Mouse (Mus musculus) thymus, postnatal 25 days (tissue): ENCODE results near the gene Arpc4.
"Not testable (repeated sequence)": the region's sequence is repeated elsewhere in the genome, so short reads cannot be mapped to it uniquely, and the experiment has no call there.

ENCODE experiments used
- DNase-seq: peaks from one replicate; pipeline ENCODE4 v3.0.0; 2022

Arpc4 gene

GRCm38 (mm10) chr6:113377496-113378385, at the start of gene Arpc4, which contains the start of gene Tada3:
Gene Arpc4 (plus strand): TSS chr6:113378115.
Gene Tada3 (minus strand): TSS chr6:113377883.
- peak; percentile 93 for DNase-seq

DNA sequence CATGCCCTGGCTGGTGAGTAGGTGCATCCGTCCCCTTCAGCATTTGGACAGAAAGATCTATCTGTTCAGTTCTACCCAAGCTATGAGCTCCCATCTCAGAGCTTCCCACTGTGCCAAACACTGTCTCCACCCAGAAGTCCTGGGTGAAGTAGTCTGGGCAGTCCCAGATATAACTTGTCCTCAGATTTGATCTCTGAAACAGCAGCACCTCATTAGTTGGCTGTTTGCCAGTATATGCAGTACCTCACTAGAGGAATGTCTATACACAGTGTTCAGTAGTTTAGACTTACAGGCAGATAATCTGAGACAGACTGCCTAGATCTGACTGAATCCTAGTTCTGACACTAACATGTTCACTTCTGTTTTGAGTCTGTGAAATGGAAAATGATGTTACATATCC, 48.5 kb upstream of the Arpc4 start:
- DNase-seq: no peak

- peak; percentile 38 for DNase-seq
These were observed 47.4 kb upstream of the Arpc4 start for GRCm38 (mm10) chr6:113330547-113330946.

- DNase-seq: no peak
These were observed 46.2 kb upstream of the Arpc4 start for GRCm38 (mm10) chr6:113331721-113332120.

DNA sequence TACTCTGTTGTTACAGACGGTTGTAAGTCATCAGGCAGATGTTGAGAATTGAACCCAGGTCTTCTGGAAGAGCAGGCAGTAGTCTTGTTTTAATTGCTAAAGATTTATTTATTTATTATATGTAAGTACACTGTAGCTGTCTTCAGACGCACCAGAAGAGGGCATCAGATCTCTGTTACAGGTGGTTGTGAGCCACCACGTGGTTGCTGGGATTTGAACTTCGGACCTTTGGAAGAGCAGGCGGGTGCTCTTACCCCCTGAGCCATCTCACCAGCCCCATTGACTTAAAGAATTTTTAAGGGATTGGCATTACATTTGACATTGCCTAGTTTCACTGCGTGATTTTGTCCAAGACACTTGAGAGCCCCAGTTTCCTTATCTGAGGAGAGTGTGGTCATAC, 45.2 kb upstream of the Arpc4 start:
- DNase-seq: not testable (repeated sequence)

GRCm38 (mm10) chr6:113333137-113333950, 44.6 kb upstream of the Arpc4 start:
- no peak for DNase-seq

DNA sequence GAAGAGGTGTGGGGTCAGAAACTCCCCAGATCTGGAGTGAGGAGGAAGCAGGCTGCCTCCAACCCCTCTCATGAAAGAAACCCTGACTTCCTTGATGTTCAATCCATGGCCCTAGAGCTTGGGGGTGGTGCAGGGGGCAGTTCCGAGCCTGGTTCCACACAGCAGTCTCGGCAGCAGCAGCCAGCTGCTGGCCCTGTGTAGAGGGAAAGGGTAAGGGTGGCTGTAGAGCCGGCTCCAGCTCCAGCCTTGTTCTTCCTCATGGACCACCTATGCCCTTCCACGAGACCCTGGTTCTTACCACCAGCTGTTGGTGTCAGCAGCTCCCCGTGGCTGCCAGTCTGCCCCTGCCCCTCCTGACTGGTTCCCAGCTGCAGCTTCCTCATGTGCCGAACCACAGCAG, 43.7 kb upstream of the Arpc4 start:
- no peak for DNase-seq

DNA sequence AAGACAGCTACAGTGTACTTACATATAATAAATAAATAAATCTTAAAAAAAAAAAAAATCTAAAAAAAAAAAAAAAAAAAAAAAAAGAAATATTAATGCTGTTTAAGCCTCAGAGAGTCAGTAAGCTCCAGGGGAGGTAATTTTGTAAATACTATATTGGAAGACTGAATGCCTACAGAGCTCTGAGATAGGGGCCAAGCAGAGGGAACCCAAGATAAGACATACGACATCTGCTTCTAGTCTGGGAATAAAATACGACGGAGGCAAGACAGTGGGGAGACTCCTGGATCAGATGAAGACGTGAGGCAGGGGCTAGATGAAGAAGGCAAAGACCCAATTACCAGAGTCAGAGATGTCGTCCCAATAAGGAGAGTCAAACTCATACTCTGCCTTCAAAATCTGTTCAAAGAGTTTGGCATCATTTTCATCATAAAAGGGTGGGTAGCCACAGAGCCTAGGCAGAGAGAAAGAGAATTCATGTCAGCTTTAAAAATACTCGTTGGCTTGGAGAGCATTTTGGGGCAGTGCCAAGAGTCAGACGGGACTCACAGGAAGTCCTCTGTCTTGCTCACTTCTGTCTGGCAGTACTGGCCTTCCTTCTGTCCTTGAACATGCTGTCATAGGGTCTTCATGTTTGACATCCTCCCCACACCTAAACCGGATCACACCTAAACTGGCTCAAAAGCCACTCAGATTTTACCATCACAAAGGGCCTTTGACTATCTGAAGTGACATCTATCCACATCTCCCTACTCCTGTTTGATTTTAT, 40.9 kb upstream of the Arpc4 start:
- DNase-seq: no peak

GRCm38 (mm10) chr6:113341574-113341973, 36.3 kb upstream of the Arpc4 start:
- DNase-seq: no peak

DNA sequence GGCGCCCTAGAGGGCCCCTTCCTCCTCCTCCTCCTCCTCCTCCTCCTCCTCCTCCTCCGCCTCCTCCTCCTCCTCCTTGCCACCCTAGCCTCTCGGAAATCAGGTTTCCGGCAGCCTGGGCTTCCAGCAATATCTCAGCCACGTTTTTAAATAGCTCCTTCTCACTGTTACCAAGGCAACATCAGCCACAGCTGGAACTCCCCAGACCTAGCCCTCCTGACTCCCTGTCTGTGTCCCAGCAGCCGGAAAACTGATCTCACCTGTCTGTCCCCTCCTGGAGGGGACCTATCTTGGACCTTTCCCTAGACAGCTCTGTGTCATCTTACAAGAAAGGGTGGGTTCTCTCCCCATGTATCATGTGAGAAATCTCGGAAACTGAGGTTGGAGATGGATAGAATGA, 35.6 kb upstream of the Arpc4 start:
- DNase-seq: no peak

- DNase-seq: peak; percentile 11
These were observed 34.5 kb upstream of the Arpc4 start, which contains the start of gene Camk1 for GRCm38 (mm10) chr6:113343177-113344092. Gene Camk1 (minus strand): TSS chr6:113343984.

- no peak for DNase-seq
These were observed 33.6 kb upstream of the Arpc4 start for GRCm38 (mm10) chr6:113344321-113344720.

GRCm38 (mm10) chr6:113346897-113347296, 31.0 kb upstream of the Arpc4 start:
- DNase-seq: no peak

DNA sequence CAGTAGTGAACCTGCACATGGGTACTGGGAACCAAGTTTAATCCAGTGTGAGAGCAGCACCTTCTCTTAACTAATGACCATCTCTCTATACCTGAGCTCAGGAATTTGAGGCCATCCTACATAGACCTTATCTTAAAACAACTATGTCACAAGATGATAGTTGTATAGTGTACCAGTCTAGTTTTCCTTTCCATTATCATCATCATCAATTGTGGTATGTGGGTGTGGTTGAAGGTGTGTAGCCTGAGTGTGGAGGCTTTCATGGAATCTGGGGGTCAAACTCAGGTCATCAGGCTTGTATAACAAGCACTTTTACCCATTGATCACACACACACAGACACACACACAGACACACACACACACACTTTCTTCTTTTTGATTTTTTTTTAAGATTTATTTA, 27.4 kb upstream of the Arpc4 start:
- no peak for DNase-seq

DNA sequence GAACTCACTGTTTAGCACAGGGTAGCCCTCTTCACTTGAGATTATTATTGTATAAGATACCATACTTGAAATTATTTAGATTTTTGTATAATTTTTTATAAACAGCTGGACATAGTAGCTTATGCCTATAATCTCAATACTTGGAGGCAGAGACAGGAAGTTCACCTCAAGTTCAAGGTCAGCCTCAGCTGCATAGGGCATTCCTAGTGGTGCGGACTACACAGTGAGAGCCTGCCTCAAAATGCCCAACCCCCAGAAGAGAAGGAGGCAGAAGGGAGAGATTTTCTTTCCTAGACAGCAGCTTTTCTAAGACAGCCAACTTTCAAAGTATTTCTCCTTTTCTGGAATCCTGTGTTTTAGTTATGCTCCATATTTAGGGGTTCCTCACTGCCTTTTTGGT, 26.8 kb upstream of the Arpc4 start:
- no peak for DNase-seq

DNA sequence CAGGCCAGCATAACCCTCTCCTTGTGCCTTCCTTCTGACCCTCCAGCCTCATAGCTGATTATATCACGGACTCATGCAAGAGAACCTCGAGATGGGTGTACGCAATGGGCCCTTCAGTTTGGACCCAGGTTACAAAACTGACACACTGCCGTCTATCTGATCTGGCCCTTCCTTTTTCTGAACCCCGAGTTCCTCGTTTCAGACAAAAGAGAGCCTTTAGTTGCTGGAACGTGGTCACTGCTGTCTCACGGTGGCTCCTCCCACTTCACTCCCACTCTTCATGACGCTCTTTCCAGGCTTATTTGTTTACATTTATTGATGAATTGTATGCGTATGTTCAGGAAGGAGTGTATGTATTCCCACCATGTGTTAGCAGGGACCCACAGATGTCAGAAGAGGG, 26.3 kb upstream of the Arpc4 start:
- no peak for DNase-seq

GRCm38 (mm10) chr6:113352820-113353219, 25.1 kb upstream of the Arpc4 start:
- no peak for DNase-seq

GRCm38 (mm10) chr6:113353696-113354095, 24.2 kb upstream of the Arpc4 start:
- no peak for DNase-seq

- no peak for DNase-seq
These were observed 16.4 kb upstream of the Arpc4 start for GRCm38 (mm10) chr6:113361476-113361875.

- DNase-seq: no peak
These were observed 15.7 kb upstream of the Arpc4 start for GRCm38 (mm10) chr6:113362241-113362640.

DNA sequence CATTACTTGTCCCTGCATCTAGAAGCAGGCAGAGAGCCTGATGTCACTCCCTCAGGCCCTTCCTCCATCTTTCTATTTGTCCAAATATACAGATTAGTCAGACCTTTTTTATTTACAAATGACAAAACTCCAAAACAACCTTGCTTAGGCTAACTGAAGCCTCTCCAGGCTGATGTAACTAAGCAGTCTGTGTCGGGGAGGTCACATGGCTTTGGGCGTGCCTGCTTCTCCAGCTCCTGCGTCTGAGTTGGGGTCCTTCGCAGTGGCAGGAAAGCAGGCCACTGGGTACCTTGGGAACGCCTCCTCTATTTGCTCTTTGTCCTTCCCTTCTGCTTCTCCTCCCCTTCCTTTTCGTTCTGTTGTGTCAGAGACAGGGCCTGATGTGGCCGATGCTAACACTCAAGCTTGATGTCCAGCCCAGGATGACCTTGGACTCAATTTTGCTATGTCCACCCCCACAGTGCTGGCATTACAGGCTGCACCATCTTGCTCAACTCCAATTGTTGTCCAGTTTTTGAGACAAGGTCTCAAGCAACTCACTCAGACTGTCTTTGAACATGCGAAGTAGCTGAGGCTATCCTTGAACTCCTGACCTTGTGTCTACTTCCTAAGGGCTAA, 13.3 kb upstream of the Arpc4 start:
- DNase-seq: no peak
